Mouse (Mus musculus): ENCODE measurements around the gene Lgals2. TPM values are rescaled to one million over a fixed set of nuclear protein-coding genes. Genes with fewer than 3 reads are reported as not detected.
"Not testable (repeated sequence)": the region's sequence is repeated elsewhere in the genome, so short reads cannot be mapped to it uniquely, and the experiment has no call there.

The Lgals2 gene
- polyA plus RNA-seq, 1 experiment from 2014 or later = not detected

GRCm38 (mm10) chr15:78896149-78896548, 40.8 kb upstream of the Lgals2 start:
- no peak overlapping the region for H3K27ac ChIP-seq (replicated peaks; ENCODE audit: low read depth, low read length)
- H3K4me3 ChIP-seq (replicated peaks; ENCODE audit: low read depth, low read length) = no peak overlapping the region
- H3K36me3 ChIP-seq (ENCODE audit: control insufficient read depth, insufficient read depth, low read length) = peaks cover 33% of the 10 kb centered on the region
- ATAC-seq (ENCODE audit: low FRiP score, low TSS enrichment) (no peak), DNase-seq (no peak)
- H3K9me3 ChIP-seq (ENCODE audit: control insufficient read depth, low read length) = no peaks in the 10 kb centered on the region
- 89% methylated on average over 3 of the region's 3 CpGs for WGBS
- peaks cover 8% of the 10 kb centered on the region; the same call in 1 of the 2 replicates for H3K27me3 ChIP-seq (ENCODE audit: control insufficient read depth, insufficient read depth, low read length)
- peaks cover 8% of the 10 kb centered on the region; the same call in 1 of the 2 replicates for H3K4me1 ChIP-seq (ENCODE audit: control insufficient read depth, insufficient read depth, low read length)
- H3K4me2 ChIP-seq (ENCODE audit: low read length) = no peak overlapping the region
- no peak overlapping the region for H3K9ac ChIP-seq (replicated peaks; ENCODE audit: low read length)

- no peak overlapping the region for H3K4me3 ChIP-seq (replicated peaks; ENCODE audit: low read depth, low read length)
- ATAC-seq (ENCODE audit: low FRiP score, low TSS enrichment) = no peak
- H3K9ac ChIP-seq (replicated peaks; ENCODE audit: low read length) = no peak overlapping the region
- no peak overlapping the region for H3K27ac ChIP-seq (replicated peaks; ENCODE audit: low read depth, low read length)
- no peak for DNase-seq
- peaks cover 37% of the 10 kb centered on the region for H3K36me3 ChIP-seq (ENCODE audit: control insufficient read depth, insufficient read depth, low read length)
- H3K4me1 ChIP-seq (ENCODE audit: control insufficient read depth, insufficient read depth, low read length) = peaks cover 8% of the 10 kb centered on the region; the same call in 1 of the 2 replicates
- 87% methylated on average over 2 of the region's 2 CpGs for WGBS
- no peak overlapping the region for H3K4me2 ChIP-seq (ENCODE audit: low read length)
- peaks cover 8% of the 10 kb centered on the region; the same call in 1 of the 2 replicates for H3K27me3 ChIP-seq (ENCODE audit: control insufficient read depth, insufficient read depth, low read length)
- H3K9me3 ChIP-seq (ENCODE audit: control insufficient read depth, low read length) = no peaks in the 10 kb centered on the region
These were observed 40.4 kb upstream of the Lgals2 start for GRCm38 (mm10) chr15:78895741-78896140.

DNA sequence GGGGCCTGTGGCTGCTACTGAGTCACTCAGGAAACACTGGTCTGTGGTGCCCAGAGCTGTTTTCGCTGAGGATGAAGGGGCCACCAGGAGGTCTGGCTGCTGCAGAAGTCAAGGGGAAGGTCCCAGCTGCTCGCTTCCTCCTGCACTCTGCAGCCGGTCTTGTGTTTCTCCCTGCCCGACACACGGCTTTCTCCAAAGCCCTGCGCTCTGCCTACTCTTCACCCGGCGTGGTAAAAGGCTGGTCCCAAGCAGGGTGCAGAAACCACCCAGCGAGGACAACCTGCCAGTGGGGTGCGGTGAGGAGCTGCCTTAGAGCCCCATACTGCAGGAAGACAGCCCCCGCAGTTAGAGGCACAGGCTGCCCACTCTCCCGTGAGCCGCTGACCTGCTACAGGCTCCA, 39.4 kb upstream of the Lgals2 start:
- no peak for DNase-seq
- Histone ChIP-seq H3K9me3 (ENCODE audit: control insufficient read depth, low read length) (no peaks in the 10 kb centered on the region), H3K4me3 (replicated peaks; ENCODE audit: low read depth, low read length) (no peak overlapping the region), H3K9ac (replicated peaks; ENCODE audit: low read length) (no peak overlapping the region), H3K27ac (replicated peaks; ENCODE audit: low read depth, low read length) (no peak overlapping the region), H3K4me1 (ENCODE audit: control insufficient read depth, insufficient read depth, low read length) (0 out of 2 replicates have a peak, but pooled peaks cover 3% of the 10 kb centered on the region), H3K4me2 (ENCODE audit: low read length) (no peak overlapping the region), H3K27me3 (ENCODE audit: control insufficient read depth, insufficient read depth, low read length) (0 out of 2 replicates have a peak, but pooled peaks cover 4% of the 10 kb centered on the region), H3K36me3 (ENCODE audit: control insufficient read depth, insufficient read depth, low read length) (peaks cover 45% of the 10 kb centered on the region)
- no peak for ATAC-seq (ENCODE audit: low FRiP score, low TSS enrichment)
- WGBS = 83% methylated on average over 13 of the region's 13 CpGs

GRCm38 (mm10) chr15:78892440-78892839, 37.1 kb upstream of the Lgals2 start:
- Histone ChIP-seq H3K4me1 (ENCODE audit: control insufficient read depth, insufficient read depth, low read length) (no peaks in the 10 kb centered on the region), H3K9ac (replicated peaks; ENCODE audit: low read length) (no peak overlapping the region), H3K9me3 (ENCODE audit: control insufficient read depth, low read length) (no peaks in the 10 kb centered on the region), H3K36me3 (ENCODE audit: control insufficient read depth, insufficient read depth, low read length) (peaks cover 66% of the 10 kb centered on the region), H3K27ac (replicated peaks; ENCODE audit: low read depth, low read length) (no peak overlapping the region), H3K4me3 (replicated peaks; ENCODE audit: low read depth, low read length) (no peak overlapping the region), H3K27me3 (ENCODE audit: control insufficient read depth, insufficient read depth, low read length) (no peaks in the 10 kb centered on the region), H3K4me2 (ENCODE audit: low read length) (no peak overlapping the region)
- ATAC-seq (ENCODE audit: low FRiP score, low TSS enrichment) (no peak), DNase-seq (no peak)
- 66% methylated on average over 7 of the region's 7 CpGs for WGBS

- 19% methylated on average over 13 of the region's 13 CpGs for WGBS
- no peak overlapping the region for H3K27ac ChIP-seq (replicated peaks; ENCODE audit: low read depth, low read length)
- no peak for DNase-seq
- no peaks in the 10 kb centered on the region for H3K4me1 ChIP-seq (ENCODE audit: control insufficient read depth, insufficient read depth, low read length)
- H3K4me3 ChIP-seq (replicated peaks; ENCODE audit: low read depth, low read length) = no peak overlapping the region
- no peak for ATAC-seq (ENCODE audit: low FRiP score, low TSS enrichment)
- H3K9me3 ChIP-seq (ENCODE audit: control insufficient read depth, low read length) = no peaks in the 10 kb centered on the region
- H3K4me2 ChIP-seq (ENCODE audit: low read length) = no peak overlapping the region
- H3K27me3 ChIP-seq (ENCODE audit: control insufficient read depth, insufficient read depth, low read length) = no peaks in the 10 kb centered on the region
- peaks cover 92% of the 10 kb centered on the region for H3K36me3 ChIP-seq (ENCODE audit: control insufficient read depth, insufficient read depth, low read length)
- no peak overlapping the region for H3K9ac ChIP-seq (replicated peaks; ENCODE audit: low read length)
These were observed 34.1 kb upstream of the Lgals2 start for GRCm38 (mm10) chr15:78889401-78889853.

- peaks cover 56% of the 10 kb centered on the region for H3K36me3 ChIP-seq (ENCODE audit: control insufficient read depth, insufficient read depth, low read length)
- no peaks in the 10 kb centered on the region for H3K27me3 ChIP-seq (ENCODE audit: control insufficient read depth, insufficient read depth, low read length)
- H3K4me3 ChIP-seq (replicated peaks; ENCODE audit: low read depth, low read length) = no peak overlapping the region
- DNase-seq (no peak), ATAC-seq (ENCODE audit: low FRiP score, low TSS enrichment) (no peak)
- H3K27ac ChIP-seq (replicated peaks; ENCODE audit: low read depth, low read length) = no peak overlapping the region
- H3K9me3 ChIP-seq (ENCODE audit: control insufficient read depth, low read length) = no peaks in the 10 kb centered on the region
- 84% methylated on average over 3 of the region's 3 CpGs for WGBS
- no peak overlapping the region for H3K9ac ChIP-seq (replicated peaks; ENCODE audit: low read length)
- peaks cover 6% of the 10 kb centered on the region; the same call in 1 of the 2 replicates for H3K4me1 ChIP-seq (ENCODE audit: control insufficient read depth, insufficient read depth, low read length)
- H3K4me2 ChIP-seq (ENCODE audit: low read length) = no peak overlapping the region
These were observed 26.5 kb upstream of the Lgals2 start for GRCm38 (mm10) chr15:78881828-78882227.

DNA sequence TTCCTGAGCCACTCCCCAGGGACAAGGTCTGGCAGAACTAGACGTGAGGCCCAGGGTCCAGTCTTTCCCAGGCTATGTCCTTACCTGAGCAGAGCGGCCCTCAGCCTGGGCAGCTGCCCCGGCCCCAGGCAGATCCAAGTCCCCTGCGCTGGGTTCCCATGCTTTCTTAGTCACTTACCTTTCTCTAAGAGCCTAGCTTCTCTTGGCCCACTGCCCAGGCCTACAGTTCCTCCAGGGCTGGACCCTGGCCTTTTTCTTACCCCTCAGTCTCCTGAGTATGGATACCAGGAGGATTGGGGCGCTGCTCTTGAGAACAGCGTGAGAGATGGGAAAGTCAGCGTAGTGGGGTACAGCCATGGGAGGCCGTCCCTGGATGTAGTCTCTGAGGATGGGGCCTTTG, 25.1 kb upstream of the Lgals2 start:
- H3K4me3 ChIP-seq (replicated peaks; ENCODE audit: low read depth, low read length) = no peak overlapping the region
- no peak overlapping the region for H3K9ac ChIP-seq (replicated peaks; ENCODE audit: low read length)
- no peak overlapping the region for H3K4me2 ChIP-seq (ENCODE audit: low read length)
- H3K27ac ChIP-seq (replicated peaks; ENCODE audit: low read depth, low read length) = no peak overlapping the region
- H3K27me3 ChIP-seq (ENCODE audit: control insufficient read depth, insufficient read depth, low read length) = no peaks in the 10 kb centered on the region
- ATAC-seq (ENCODE audit: low FRiP score, low TSS enrichment) (no peak), DNase-seq (no peak)
- 95% methylated on average over 8 of the region's 8 CpGs for WGBS
- H3K36me3 ChIP-seq (ENCODE audit: control insufficient read depth, insufficient read depth, low read length) = peaks cover 42% of the 10 kb centered on the region
- no peaks in the 10 kb centered on the region for H3K9me3 ChIP-seq (ENCODE audit: control insufficient read depth, low read length)
- peaks cover 15% of the 10 kb centered on the region for H3K4me1 ChIP-seq (ENCODE audit: control insufficient read depth, insufficient read depth, low read length)

- 79% methylated on average over 7 of the region's 7 CpGs for WGBS
- Histone ChIP-seq H3K4me1 (ENCODE audit: control insufficient read depth, insufficient read depth, low read length) (peaks cover 15% of the 10 kb centered on the region), H3K9ac (replicated peaks; ENCODE audit: low read length) (0 out of 2 replicates have a peak overlapping the region, but pooled peaks have one; percentile 10), H3K36me3 (ENCODE audit: control insufficient read depth, insufficient read depth, low read length) (peaks cover 30% of the 10 kb centered on the region)
- not testable (repeated sequence) for H3K4me2 ChIP-seq (ENCODE audit: low read length); H3K27ac ChIP-seq (replicated peaks; ENCODE audit: low read depth, low read length); H3K4me3 ChIP-seq (replicated peaks; ENCODE audit: low read depth, low read length); H3K9me3 ChIP-seq (ENCODE audit: control insufficient read depth, low read length); ATAC-seq (ENCODE audit: low FRiP score, low TSS enrichment); H3K27me3 ChIP-seq (ENCODE audit: control insufficient read depth, insufficient read depth, low read length); DNase-seq
These were observed 23.6 kb upstream of the Lgals2 start for GRCm38 (mm10) chr15:78878792-78879516.

Measured in midbrain, embryonic 14.5 days (tissue).